Mouse (Mus musculus) limb, embryonic 14.5 days (tissue): ENCODE results near the gene Med13l. TPM values are rescaled to one million over a fixed set of nuclear protein-coding genes. Genes with fewer than 3 reads are reported as not detected.

ENCODE experiments used
- ATAC-seq: fragments of 200-750 bp; cut with Nextera tagmentation; 2 replicates; pipeline ENCODE4 v1.8.0; 2017; ENCODE audit warnings: low read depth, moderate number of reproducible peaks, moderate TSS enrichment; ENCODE audit not compliant: low FRiP score
- DNase-seq: peaks from one replicate; pipeline ENCODE4 v3.0.0-alpha.2; 2015; ENCODE audit warnings: low spot score
- H3K27ac ChIP-seq: fragments of 300-500 bp; sonication (generic); replicated peaks from 2 replicates; pipeline ENCODE4 v1.5.1; 2014; ENCODE audit warnings: low read depth, mild to moderate bottlenecking, low read length, moderate library complexity, mixed read lengths
- H3K27me3 ChIP-seq: fragments of 300-500 bp; sonication (generic); 2 replicates; pipeline ENCODE4 v1.6.1; 2014; ENCODE audit warnings: low read length, mixed read lengths; ENCODE audit not compliant: control insufficient read depth, insufficient read depth
- H3K36me3 ChIP-seq: fragments of 300-500 bp; sonication (generic); 2 replicates; pipeline ENCODE4 v1.6.1; 2014; ENCODE audit warnings: mild to moderate bottlenecking, low read length, moderate library complexity, mixed read lengths; ENCODE audit not compliant: control insufficient read depth, insufficient read depth
- H3K4me1 ChIP-seq: fragments of 300-500 bp; sonication (generic); 2 replicates; pipeline ENCODE4 v1.6.1; 2014; ENCODE audit warnings: antibody characterized with exemption, low read length, mixed read lengths; ENCODE audit not compliant: control insufficient read depth, insufficient read depth
- H3K4me2 ChIP-seq: fragments of 300-500 bp; sonication (generic); replicated peaks from 2 replicates; pipeline ENCODE4 v1.6.1; 2014; ENCODE audit warnings: low read depth, mild to moderate bottlenecking, low read length, moderate library complexity; ENCODE audit not compliant: severe bottlenecking
- H3K4me3 ChIP-seq: fragments of 300-500 bp; sonication (generic); replicated peaks from 2 replicates; pipeline ENCODE4 v1.5.1; 2014; ENCODE audit warnings: low read length
- H3K9ac ChIP-seq: fragments of 300-500 bp; sonication (generic); 2 replicates; pipeline ENCODE4 v1.6.1; 2014; ENCODE audit warnings: mild to moderate bottlenecking, low read depth, low read length, moderate library complexity; ENCODE audit not compliant: severe bottlenecking
- H3K9me3 ChIP-seq: fragments of 300-500 bp; sonication (generic); 2 replicates; pipeline ENCODE4 v1.6.1; 2016; ENCODE audit warnings: low read length; ENCODE audit not compliant: control insufficient read depth
- POLR2A ChIP-seq: fragments of 200-500 bp; IDR thresholded peaks from 2 replicates; pipeline ENCODE4 v1.8.0; 2012; ENCODE audit warnings: inconsistent platforms, mild to moderate bottlenecking, moderate library complexity, borderline replicate concordance; ENCODE audit not compliant: insufficient read depth, insufficient read length; ENCODE audit errors: extremely low read depth
- WGBS: fragments of 180-500 bp; shearing (Covaris S2); extraction: QIAGEN DNeasy Blood & Tissue Kit; methylation state at CpG from one replicate; pipeline ENCODE4 v1.1.7; 2014; 5-methylcytosine and 5-hydroxymethylcytosine counted together
- polyA plus RNA-seq, 2 experiments: library from polyadenylated mRNA; depleted of rRNA in 1 of 2; stranded (reverse) in 1 of 2; unstranded in 1 of 2; fragments of >200 nt; fragmentation: Nextera tagmentation in 1 of 2; extraction: Ambion mirVana in 1 of 2; gene quantifications; 2 replicates each; pipeline versions ENCODE4 v1.2.1 to v1.2.3; 2012 to 2014

Med13l gene
- polyA plus RNA-seq, 2 experiments: 17.8 to 19.8 TPM

- Histone ChIP-seq H3K36me3 (0 out of 2 replicates have a peak, but pooled peaks cover 6% of the 10 kb centered on the region), H3K27ac (no peak overlapping the region), H3K9me3 (no peaks in the 10 kb centered on the region), H3K4me2 (no peak overlapping the region), H3K4me1 (peaks cover 27% of the 10 kb centered on the region; the same call in 1 of the 2 replicates), H3K27me3 (no peaks in the 10 kb centered on the region), H3K9ac (no peak overlapping the region), H3K4me3 (no peak overlapping the region)
- ATAC-seq: no peak
- DNase-seq: no peak
- TF ChIP-seq POLR2A: no peak
- 56% methylated on average over 5 of the region's 5 CpGs for WGBS
Measured at GRCm38 (mm10) chr5:118673859-118674258, 113.4 kb downstream of the Med13l start.

GRCm38 (mm10) chr5:118674321-118674720 is 113.8 kb downstream of the Med13l start:
- ATAC-seq (no peak), DNase-seq (no peak)
- WGBS: 54% methylated on average over 3 of the region's 3 CpGs
- Histone ChIP-seq H3K9ac (no peak overlapping the region), H3K27me3 (no peaks in the 10 kb centered on the region), H3K4me3 (no peak overlapping the region), H3K4me1 (peaks cover 23% of the 10 kb centered on the region; the same call in 1 of the 2 replicates), H3K27ac (no peak overlapping the region), H3K4me2 (no peak overlapping the region), H3K9me3 (no peaks in the 10 kb centered on the region), H3K36me3 (0 out of 2 replicates have a peak, but pooled peaks cover 6% of the 10 kb centered on the region)
- no peak for TF ChIP-seq POLR2A

- Histone ChIP-seq H3K4me1 (peaks cover 22% of the 10 kb centered on the region; the same call in 1 of the 2 replicates), H3K27me3 (no peaks in the 10 kb centered on the region), H3K9me3 (no peaks in the 10 kb centered on the region), H3K27ac (no peak overlapping the region), H3K4me2 (no peak overlapping the region), H3K36me3 (0 out of 2 replicates have a peak, but pooled peaks cover 12% of the 10 kb centered on the region), H3K4me3 (no peak overlapping the region), H3K9ac (no peak overlapping the region)
- WGBS: 73% methylated on average over 3 of the region's 3 CpGs
- DNase-seq (peak; percentile 23), ATAC-seq (no peak)
- no peak for TF ChIP-seq POLR2A
Measured at GRCm38 (mm10) chr5:118675697-118676096, 115.2 kb downstream of the Med13l start.

GRCm38 (mm10) chr5:118676151-118676918 is 115.9 kb downstream of the Med13l start:
- no peak overlapping the region for H3K4me2 ChIP-seq
- no peak overlapping the region for H3K9ac ChIP-seq
- ATAC-seq: no peak; the same call in 1 of the 2 replicates
- H3K9me3 ChIP-seq: no peaks in the 10 kb centered on the region
- WGBS: 78% methylated on average over 8 of the region's 8 CpGs
- peak; percentile 21 for DNase-seq
- peaks cover 18% of the 10 kb centered on the region; the same call in 1 of the 2 replicates for H3K36me3 ChIP-seq
- peaks cover 22% of the 10 kb centered on the region; the same call in 1 of the 2 replicates for H3K4me1 ChIP-seq
- no peak overlapping the region for H3K4me3 ChIP-seq
- no peaks in the 10 kb centered on the region for H3K27me3 ChIP-seq
- TF ChIP-seq POLR2A: no peak
- no peak overlapping the region for H3K27ac ChIP-seq

- Histone ChIP-seq H3K27ac (no peak overlapping the region), H3K27me3 (no peaks in the 10 kb centered on the region), H3K4me2 (no peak overlapping the region), H3K4me3 (no peak overlapping the region), H3K36me3 (peaks cover 20% of the 10 kb centered on the region), H3K4me1 (peaks cover 13% of the 10 kb centered on the region; the same call in 1 of the 2 replicates), H3K9ac (no peak overlapping the region), H3K9me3 (no peaks in the 10 kb centered on the region)
- ATAC-seq (no peak), DNase-seq (no peak)
- WGBS: 74% methylated on average over 9 of the region's 9 CpGs
- no peak for TF ChIP-seq POLR2A
Measured at GRCm38 (mm10) chr5:118679283-118679835, 118.9 kb downstream of the Med13l start.
